Mouse (Mus musculus) bone marrow, adult 2 months (tissue): ENCODE data around the gene Gpr161. TPM values are rescaled to one million over a fixed set of nuclear protein-coding genes. Genes with fewer than 3 reads are reported as not detected.

Experiments used
- H3K27ac ChIP-seq: fragments of 200-500 bp; 2 replicates; pipeline ENCODE4 v1.5.1; 2012; ENCODE audit warnings: low read depth, mild to moderate bottlenecking, control low read depth, inconsistent platforms, low read length; ENCODE audit not compliant: control insufficient read depth, poor library complexity, insufficient read depth
- H3K4me1 ChIP-seq: fragments of 200-500 bp; 2 replicates; pipeline ENCODE4 v1.6.1; 2011; ENCODE audit warnings: low read length; ENCODE audit not compliant: control insufficient read depth, insufficient read depth
- H3K4me3 ChIP-seq: fragments of 200-500 bp; replicated peaks from 2 replicates; pipeline ENCODE3; 2011; ENCODE audit warnings: mild to moderate bottlenecking, low read depth, low read length, control low read depth; ENCODE audit not compliant: control insufficient read depth
- CTCF ChIP-seq: fragments of 200-500 bp; IDR thresholded peaks from 2 replicates; pipeline ENCODE4 v1.5.1; 2011; ENCODE audit warnings: low read length, control low read depth; ENCODE audit not compliant: control insufficient read depth, insufficient read depth
- POLR2A ChIP-seq: fragments of 200-500 bp; IDR thresholded peaks from 2 replicates; pipeline ENCODE4 v1.6.1; 2011; ENCODE audit warnings: low read depth, mild to moderate bottlenecking, control low read depth, low read length, borderline replicate concordance; ENCODE audit not compliant: control insufficient read depth
- WGBS: fragments of 180-500 bp; shearing (Covaris S2); methylation state at CpG from one replicate; pipeline ENCODE4 v1.1.7; 2018; 5-methylcytosine and 5-hydroxymethylcytosine counted together
- polyA plus RNA-seq: library from polyadenylated mRNA; stranded (reverse); fragments of >200 nt; gene quantifications from 2 replicates; pipeline ENCODE4 v1.2.4, GENCODE M21; 2011; ENCODE audit warnings: low replicate concordance; ENCODE audit not compliant: missing spikeins, insufficient read depth, insufficient read length

Gene Gpr161
- polyA plus RNA-seq, 1 experiment = 0.65 TPM

GRCm38 (mm10) chr1:165301567-165301966 lies 6.0 kb downstream of the Gpr161 start:
- WGBS = 76% methylated on average over 2 of the region's 2 CpGs
- no peak overlapping the region for H3K4me3 ChIP-seq

DNA sequence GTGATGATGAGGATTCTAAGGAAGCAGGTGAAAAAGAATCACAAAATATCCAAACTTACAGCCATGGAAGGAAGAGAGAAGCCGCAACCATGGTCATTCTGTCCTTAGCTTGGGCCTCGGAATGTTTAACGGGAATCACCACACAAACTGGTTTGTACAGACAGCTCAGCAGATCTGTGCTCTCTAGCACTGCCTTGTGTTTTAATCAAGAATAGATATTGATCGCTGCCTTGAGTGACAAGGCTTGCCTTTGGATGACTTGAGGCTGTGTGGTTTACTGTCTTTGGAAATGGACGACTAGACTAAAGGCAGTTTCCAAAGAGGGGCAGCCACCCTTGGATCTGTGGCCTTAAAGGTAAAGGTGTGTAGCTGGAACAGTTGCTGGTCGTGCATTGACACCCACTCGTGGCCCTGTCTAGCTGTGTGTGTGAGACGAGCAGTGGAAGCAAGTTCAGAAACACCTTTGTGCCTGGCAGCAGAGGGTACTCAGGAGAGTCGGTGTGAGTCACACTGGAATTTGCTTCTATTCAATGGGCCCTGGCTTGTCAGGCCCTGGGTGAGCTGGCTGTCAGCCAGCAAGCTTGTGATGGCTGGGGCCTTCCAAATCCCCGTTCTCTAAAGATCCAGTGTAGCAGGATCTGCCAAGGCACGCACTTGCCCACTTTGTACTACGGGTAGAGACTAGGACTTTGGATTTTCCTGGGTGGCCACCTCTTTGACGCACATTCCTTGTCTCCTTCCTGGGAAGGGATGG lies 7.0 kb downstream of the Gpr161 start:
- no peaks in the 10 kb centered on the region; the same call in 1 of the 2 replicates for H3K4me1 ChIP-seq
- no peak for TF ChIP-seq CTCF
- no peak for TF ChIP-seq POLR2A
- H3K27ac ChIP-seq = no peak overlapping the region
- WGBS = 87% methylated on average over 13 of the region's 13 CpGs
- no peak overlapping the region for H3K4me3 ChIP-seq

More at GRCm38 (mm10) chr1:165301567-165301966, 6.0 kb downstream of the Gpr161 start:
- Histone ChIP-seq H3K4me1 (no peaks in the 10 kb centered on the region; the same call in 1 of the 2 replicates), H3K27ac (no peak overlapping the region)
- no peak for TF ChIP-seq CTCF
- TF ChIP-seq POLR2A = no peak

DNA sequence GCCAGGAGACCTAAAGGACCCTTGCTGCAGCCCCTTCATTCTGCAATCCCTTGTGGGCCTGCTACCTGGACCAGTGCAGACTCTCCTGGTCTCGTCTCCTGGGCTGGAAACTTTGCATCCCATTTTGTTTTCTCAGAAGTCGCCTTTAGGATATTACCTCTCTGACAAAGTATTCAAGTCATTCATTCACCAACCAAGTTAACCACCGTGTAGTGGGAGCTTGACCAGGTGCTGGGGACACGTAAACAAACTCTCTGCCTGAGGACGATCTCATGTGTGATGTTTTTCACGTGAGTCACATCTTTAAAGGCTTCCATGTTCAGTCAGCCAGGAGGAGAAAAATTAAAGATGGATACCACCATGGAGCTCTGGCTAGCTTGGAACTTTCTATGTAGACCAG lies 7.6 kb downstream of the Gpr161 start:
- 73% methylated on average over 6 of the region's 6 CpGs for WGBS
- TF ChIP-seq CTCF (no peak), POLR2A (no peak)
- H3K27ac ChIP-seq = no peak overlapping the region
- no peak overlapping the region for H3K4me3 ChIP-seq
- no peaks in the 10 kb centered on the region; the same call in 1 of the 2 replicates for H3K4me1 ChIP-seq

- H3K4me3 ChIP-seq = no peak overlapping the region
- no peaks in the 10 kb centered on the region; the same call in 1 of the 2 replicates for H3K4me1 ChIP-seq
- 42% methylated on average over 7 of the region's 7 CpGs for WGBS
- no peak for TF ChIP-seq POLR2A
- no peak for TF ChIP-seq CTCF
- H3K27ac ChIP-seq = no peak overlapping the region
These were observed 8.8 kb downstream of the Gpr161 start for GRCm38 (mm10) chr1:165304341-165304740.

- WGBS = 75% methylated on average over 11 of the region's 11 CpGs
- Histone ChIP-seq H3K27ac (no peak overlapping the region), H3K4me3 (no peak overlapping the region), H3K4me1 (no peaks in the 10 kb centered on the region; the same call in 1 of the 2 replicates)
- TF ChIP-seq CTCF = no peak
- TF ChIP-seq POLR2A = no peak
These were observed 12.6 kb downstream of the Gpr161 start for GRCm38 (mm10) chr1:165308180-165308579.

DNA sequence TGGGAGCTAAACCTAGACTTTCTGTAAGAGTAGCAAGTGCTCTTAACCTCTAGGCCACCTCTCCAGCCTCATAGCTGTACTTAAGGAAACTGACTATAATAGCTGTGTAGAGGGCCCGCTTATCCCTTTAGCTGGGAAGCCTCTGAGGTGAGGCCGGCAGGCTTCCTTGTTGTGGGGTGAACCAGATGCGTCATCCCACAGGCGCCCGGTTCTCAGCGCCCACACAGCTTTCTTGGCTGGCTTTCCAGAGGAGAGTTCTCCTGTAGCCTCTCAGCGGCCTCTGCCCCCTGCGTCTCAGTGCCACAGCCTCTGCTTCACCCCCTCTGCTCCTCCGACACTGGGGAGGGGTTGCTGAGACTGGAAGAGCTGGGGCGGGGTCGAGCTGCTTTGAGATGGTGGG lies 20.8 kb downstream of the Gpr161 start:
- Histone ChIP-seq H3K4me1 (no peaks in the 10 kb centered on the region; the same call in 1 of the 2 replicates), H3K4me3 (no peak overlapping the region), H3K27ac (no peak overlapping the region)
- 89% methylated on average over 11 of the region's 11 CpGs for WGBS
- no peak for TF ChIP-seq POLR2A
- TF ChIP-seq CTCF = no peak

GRCm38 (mm10) chr1:165320141-165320934 lies 24.7 kb downstream of the Gpr161 start:
- 47% methylated on average over 10 of the region's 10 CpGs for WGBS
- peak; percentile 89 for TF ChIP-seq CTCF
- no peak for TF ChIP-seq POLR2A
- no peak overlapping the region for H3K4me3 ChIP-seq
- H3K4me1 ChIP-seq = peaks cover 2% of the 10 kb centered on the region; the same call in 1 of the 2 replicates
- H3K27ac ChIP-seq = no peak overlapping the region

GRCm38 (mm10) chr1:165321393-165321861 lies 25.8 kb downstream of the Gpr161 start:
- H3K4me3 ChIP-seq = no peak overlapping the region
- no peak overlapping the region for H3K27ac ChIP-seq
- 91% methylated on average over 13 of the region's 13 CpGs for WGBS
- H3K4me1 ChIP-seq = peaks cover 2% of the 10 kb centered on the region; the same call in 1 of the 2 replicates
- TF ChIP-seq CTCF (no peak), POLR2A (no peak)
